Comparison of ENCODE assay signal across 8 mouse cellular contexts in the genomic region with DNA sequence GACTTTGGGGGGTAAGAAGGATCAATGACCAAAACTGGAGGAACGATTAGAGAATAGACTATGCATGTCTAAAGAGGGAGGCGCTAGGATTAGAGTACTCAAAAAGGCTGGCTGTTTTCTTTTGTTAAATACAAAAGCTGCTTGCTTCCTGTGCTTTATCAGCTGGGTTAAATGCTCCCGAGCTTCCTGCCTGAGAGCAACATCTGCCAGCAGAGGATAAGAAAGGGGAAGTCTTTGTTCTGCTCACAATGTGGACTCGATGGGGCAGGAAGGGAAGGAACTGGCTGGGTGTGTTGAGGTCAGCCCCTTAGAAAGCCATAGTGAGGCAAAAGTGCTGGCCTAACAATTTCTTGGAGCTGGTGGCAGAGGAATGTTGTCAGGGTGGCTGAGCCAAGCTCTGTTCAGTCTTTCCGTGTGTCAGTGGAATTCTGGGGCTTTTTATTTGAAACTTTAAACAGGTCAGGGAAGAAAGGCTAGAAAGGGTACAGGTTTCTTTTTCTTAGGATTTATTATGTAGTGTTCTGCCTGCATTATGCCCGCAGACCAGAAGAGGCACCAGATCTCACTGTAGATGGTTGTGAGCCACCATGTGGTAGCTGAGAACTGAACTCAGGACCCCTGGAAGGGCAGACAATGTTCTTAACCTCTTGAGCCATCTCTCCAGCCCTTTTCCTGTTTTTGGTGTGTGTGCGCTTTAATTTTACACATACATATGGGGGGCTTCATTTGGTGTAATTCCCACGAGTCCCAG. TPM values are rescaled to one million over a fixed set of nuclear protein-coding genes. Genes with fewer than 3 reads are reported as not detected.
DNase-seq lines count a peak whose midpoint lies in the region; ATAC-seq and TF ChIP-seq lines count a peak whose summit lies in the region.

No protein-coding gene starts in this region.

- no peaks in the 10 kb centered on the region for H3K27me3 ChIP-seq in MEL (ENCODE audit: control insufficient read depth in 1 of 2, insufficient read depth in 2 of 2, low read length in 2 of 2)
- no peaks in the 10 kb centered on the region for H3K27me3 ChIP-seq in forebrain, embryonic 11.5 days (ENCODE audit: control insufficient read depth, insufficient read depth, low read length)
- no peaks in the 10 kb centered on the region for H3K27me3 ChIP-seq in hindbrain, embryonic 13.5 days
- no peaks in the 10 kb centered on the region for H3K27me3 ChIP-seq in neural tube, embryonic 15.5 days (replicated peaks)

- TF ChIP-seq CTCF in MEL (IDR thresholded peaks at IDR 0.05 in 2 of 3, conservative IDR thresholded peaks at IDR 0.05 in 1 of 3; ENCODE audit: control insufficient read depth in 1 of 3, insufficient read depth in 1 of 3, low read depth in 2 of 3, low read length in 3 of 3, poor library complexity in 1 of 3, severe bottlenecking in 1 of 3) = peak; percentile 21 to 62 (median 32); a peak in 5 of 6 replicates

- H3K9me3 ChIP-seq in MEL (replicated peaks; ENCODE audit: insufficient read depth, low read length) = no peaks in the 10 kb centered on the region
- H3K9me3 ChIP-seq in forebrain, embryonic 11.5 days (ENCODE audit: control insufficient read depth, low read length) = no peaks in the 10 kb centered on the region
- H3K9me3 ChIP-seq in hindbrain, embryonic 13.5 days = no peaks in the 10 kb centered on the region
- H3K9me3 ChIP-seq in neural tube, embryonic 15.5 days (replicated peaks) = no peaks in the 10 kb centered on the region

- H3K27ac ChIP-seq in MEL (ENCODE audit: control insufficient read depth, low read depth, low read length) = peak overlapping the region; percentile 100
- H3K27ac ChIP-seq in forebrain, embryonic 11.5 days (ENCODE audit: low read depth, low read length) = peak overlapping the region; percentile 50
- peak overlapping the region; percentile 48; the same call in 1 of the 2 replicates for H3K27ac ChIP-seq in hindbrain, embryonic 13.5 days
- peak overlapping the region; percentile 64 for H3K27ac ChIP-seq in neural tube, embryonic 15.5 days (replicated peaks)

- no peaks in the 10 kb centered on the region for H3K79me2 ChIP-seq in MEL (ENCODE audit: control insufficient read depth, insufficient read depth, low read length, poor library complexity)

- TF ChIP-seq RAD21 in MEL (IDR thresholded peaks at IDR 0.05; ENCODE audit: low read depth, low read length) = no peak; the same call in 1 of the 2 replicates

- H3K4me2 ChIP-seq in forebrain, embryonic 11.5 days (ENCODE audit: low read depth, low read length, severe bottlenecking) = no peak overlapping the region
- H3K4me2 ChIP-seq in hindbrain, embryonic 13.5 days = no peak overlapping the region
- no peak overlapping the region for H3K4me2 ChIP-seq in neural tube, embryonic 15.5 days

- WGBS in forebrain, embryonic 11.5 days = 39% methylated on average over 8 of the region's 8 CpGs
- 44% methylated on average over 8 of the region's 8 CpGs for WGBS in hindbrain, embryonic 13.5 days
- 43% methylated on average over 8 of the region's 8 CpGs for WGBS in neural tube, embryonic 15.5 days

- H3K36me3 ChIP-seq in MEL (ENCODE audit: control insufficient read depth in 1 of 2, insufficient read depth in 2 of 2, low read length in 2 of 2) = peaks cover 34 to 48% of the 10 kb centered on the region in 2 experiments
- H3K36me3 ChIP-seq in forebrain, embryonic 11.5 days (ENCODE audit: control insufficient read depth, insufficient read depth, low read length) = peaks cover 12% of the 10 kb centered on the region; the same call in 1 of the 2 replicates
- peaks cover 76% of the 10 kb centered on the region for H3K36me3 ChIP-seq in hindbrain, embryonic 13.5 days
- peaks cover 72% of the 10 kb centered on the region for H3K36me3 ChIP-seq in neural tube, embryonic 15.5 days

- peak; percentile 100 for TF ChIP-seq EP300 in MEL (IDR thresholded peaks at IDR 0.05; ENCODE audit: low read depth in 1 of 2, low read length in 2 of 2)

- peak; percentile 57 for ATAC-seq in forebrain, embryonic 11.5 days (replicated peaks; ENCODE audit: low FRiP score)
- ATAC-seq in hindbrain, embryonic 13.5 days (ENCODE audit: low FRiP score) = no peak
- ATAC-seq in neural tube, embryonic 15.5 days (ENCODE audit: low FRiP score) = no peak

- H3K4me1 ChIP-seq in MEL (ENCODE audit: control insufficient read depth in 1 of 2, insufficient read depth in 2 of 2, low read length in 2 of 2) = peaks cover 21 to 30% of the 10 kb centered on the region in 2 experiments
- H3K4me1 ChIP-seq in forebrain, embryonic 11.5 days (replicated peaks; ENCODE audit: control insufficient read depth, insufficient read depth, low read length) = peaks cover 5% of the 10 kb centered on the region; the same call in 1 of the 2 replicates
- 0 out of 2 replicates have a peak, but pooled peaks cover 4% of the 10 kb centered on the region for H3K4me1 ChIP-seq in hindbrain, embryonic 13.5 days (replicated peaks)
- H3K4me1 ChIP-seq in neural tube, embryonic 15.5 days = peaks cover 4% of the 10 kb centered on the region; the same call in 1 of the 2 replicates

- peak in 1 of 2 experiments; percentile 58; a peak in 2 of 4 replicates for TF ChIP-seq POLR2A in MEL (IDR thresholded peaks at IDR 0.05; ENCODE audit: control insufficient read depth in 1 of 2, insufficient read depth in 1 of 2, low read depth in 1 of 2, low read length in 2 of 2, poor library complexity in 1 of 2)

- peak; percentile 22 for DNase-seq in CD4-positive, CD25-positive, alpha-beta regulatory T cell, adult 2 months (ENCODE audit: low read depth, low spot score)
- DNase-seq in MEL (ENCODE audit: low read depth, low spot score) = peak; percentile 99
- DNase-seq in forebrain, embryonic 11.5 days (ENCODE audit: low spot score) = no peak
- peak; percentile 76 to 83 for DNase-seq in lung, adult 18-20 months
- no peak for DNase-seq in urinary bladder, adult 18-20 months (ENCODE audit: low spot score in 2 of 2)
- DNase-seq in frontal cortex, adult 2 months (ENCODE audit: extremely low spot score in 1 of 2, low spot score in 1 of 2) = no peak

- peak overlapping the region; percentile 12 to 19; a peak in 3 of 4 replicates for H3K4me3 ChIP-seq in MEL (ENCODE audit: control insufficient read depth in 1 of 2, insufficient read depth in 1 of 2, low read depth in 2 of 2, low read length in 2 of 2)
- no peak overlapping the region for H3K4me3 ChIP-seq in forebrain, embryonic 11.5 days (ENCODE audit: low read depth, low read length)
- H3K4me3 ChIP-seq in hindbrain, embryonic 13.5 days = no peak overlapping the region
- H3K4me3 ChIP-seq in neural tube, embryonic 15.5 days (replicated peaks) = no peak overlapping the region

- peak overlapping the region; percentile 71 for H3K9ac ChIP-seq in MEL (ENCODE audit: control insufficient read depth, low read depth, low read length, poor library complexity, severe bottlenecking)
- no peak overlapping the region for H3K9ac ChIP-seq in forebrain, embryonic 11.5 days (ENCODE audit: low read length)
- H3K9ac ChIP-seq in hindbrain, embryonic 13.5 days = no peak overlapping the region
- H3K9ac ChIP-seq in neural tube, embryonic 15.5 days (replicated peaks) = no peak overlapping the region

TF ChIP-seq in MEL, 35 proteins besides CTCF, POLR2A, EP300 and RAD21 (continues in another document):
- TF ChIP-seq MEF2A (IDR thresholded peaks at IDR 0.05; ENCODE audit: extremely low read depth, insufficient replicate concordance, low read depth, low read length, poor library complexity, severe bottlenecking) = no peak
- TF ChIP-seq USF2 (IDR thresholded peaks at IDR 0.05; ENCODE audit: borderline replicate concordance in 1 of 2, insufficient read depth in 1 of 2, low read depth in 1 of 2, low read length in 2 of 2) = 0 out of 4 replicates have a peak, but pooled peaks of 1 of the 2 experiments have one; percentile 41
- peak; percentile 75; the same call in 1 of the 2 replicates for TF ChIP-seq BHLHE40 (IDR thresholded peaks at IDR 0.05; ENCODE audit: borderline replicate concordance, low read depth, low read length)
- TF ChIP-seq MYC (IDR thresholded peaks at IDR 0.05; ENCODE audit: low read depth, low read length) = peak; percentile 94
- TF ChIP-seq MAX (IDR thresholded peaks at IDR 0.05; ENCODE audit: low read length) = peak; percentile 15; the same call in 1 of the 2 replicates
- TF ChIP-seq CHD2 (IDR thresholded peaks at IDR 0.05; ENCODE audit: low read length) = peak; percentile 33; the same call in 1 of the 2 replicates
- peak; percentile 82 for TF ChIP-seq USF1 (IDR thresholded peaks at IDR 0.05; ENCODE audit: low read depth, low read length)
- TF ChIP-seq MYB (IDR thresholded peaks at IDR 0.05; ENCODE audit: low read depth, low read length) = no peak
- TF ChIP-seq JUND (IDR thresholded peaks at IDR 0.05; ENCODE audit: low read depth, low read length) = 0 out of 2 replicates have a peak, but pooled peaks have one; percentile 9
- peak; percentile 98 for TF ChIP-seq SIN3A (IDR thresholded peaks at IDR 0.05; ENCODE audit: low read length)
- TF ChIP-seq TBP (IDR thresholded peaks at IDR 0.05; ENCODE audit: low read depth, low read length) = peak; percentile 11; the same call in 1 of the 2 replicates
- TF ChIP-seq POLR2AphosphoS5 (IDR thresholded peaks at IDR 0.05; ENCODE audit: borderline replicate concordance, low read depth, low read length) = no peak
- peak; percentile 100 for TF ChIP-seq TAL1 (IDR thresholded peaks at IDR 0.05; ENCODE audit: low read length)
- 0 out of 2 replicates have a peak, but pooled peaks have one; percentile 45 for TF ChIP-seq POLR2AphosphoS2 (IDR thresholded peaks at IDR 0.05; ENCODE audit: low read length)
- no peak for TF ChIP-seq MXI1 (IDR thresholded peaks at IDR 0.05; ENCODE audit: low read depth, low read length)

RNA-seq across cellular contexts. Expression of a gene that starts 17.9 kb away (rescaled TPM):
- 20.0 and 22.2 TPM in 2 replicates for total RNA-seq in MEL (2012; rRNA removed)
- polyA plus RNA-seq in MEL (2012; ENCODE audit: insufficient read depth in 1 of 2, insufficient read length in 2 of 2, low read depth in 1 of 2, low replicate concordance in 2 of 2, missing spikeins in 1 of 2) = 10 to 100 TPM in 1 of 2 experiments, not detected in 1; 24.7 TPM
- polyA plus RNA-seq in forebrain, embryonic 11.5 days (2014; fragmentation: Nextera tagmentation; extraction: Ambion mirVana) = 41.0 and 41.1 TPM in 2 replicates
- 25.8 and 26.2 TPM in 2 replicates for polyA plus RNA-seq in hindbrain, embryonic 13.5 days (2015; fragmentation: Nextera tagmentation; extraction: Ambion mirVana)
- polyA plus RNA-seq in neural tube, embryonic 15.5 days (2015; fragmentation: Nextera tagmentation; extraction: Ambion mirVana) = 26.5 and 29.1 TPM in 2 replicates
- 18.9 and 19.6 TPM in 2 replicates for polyA plus RNA-seq in frontal cortex, adult 2 months (2012; rRNA removed)

RNA-seq across cellular contexts. Expression of a gene that starts 30.1 kb away (rescaled TPM):
- total RNA-seq in MEL (2012; rRNA removed) = 79.5 and 83.9 TPM in 2 replicates
- 100 to 1,000 TPM; 139 to 336 TPM for polyA plus RNA-seq in MEL (2012; ENCODE audit: insufficient read depth in 1 of 2, insufficient read length in 2 of 2, low read depth in 1 of 2, low replicate concordance in 2 of 2, missing spikeins in 1 of 2)
- polyA plus RNA-seq in forebrain, embryonic 11.5 days (2014; fragmentation: Nextera tagmentation; extraction: Ambion mirVana) = 227 and 242 TPM in 2 replicates
- 307 and 313 TPM in 2 replicates for polyA plus RNA-seq in hindbrain, embryonic 13.5 days (2015; fragmentation: Nextera tagmentation; extraction: Ambion mirVana)
- 311 and 322 TPM in 2 replicates for polyA plus RNA-seq in neural tube, embryonic 15.5 days (2015; fragmentation: Nextera tagmentation; extraction: Ambion mirVana)
- 210 and 221 TPM in 2 replicates for polyA plus RNA-seq in frontal cortex, adult 2 months (2012; rRNA removed)

Comparison
In these comparisons a context has a peak if more than half of its experiments do, and no peak if none do; other contexts are left out.
1. DNase-seq: peak in CD4-positive, CD25-positive, alpha-beta regulatory T cell, adult 2 months (single experiment), MEL (single experiment) and lung, adult 18-20 months (2 of 2); none in forebrain, embryonic 11.5 days (single experiment), urinary bladder, adult 18-20 months (0 of 2) and frontal cortex, adult 2 months (0 of 2).
2. H3K27ac ChIP-seq: peak in every context shown above with its lines; median percentile 100 in MEL; 64 in neural tube, embryonic 15.5 days; 50 in forebrain, embryonic 11.5 days; 48 in hindbrain, embryonic 13.5 days.
3. H3K4me3 ChIP-seq: peak in MEL (2 of 2); none in forebrain, embryonic 11.5 days (single experiment), hindbrain, embryonic 13.5 days (single experiment) and neural tube, embryonic 15.5 days (single experiment).